Mouse (Mus musculus) small intestine, adult 10 weeks (tissue): ENCODE data around the gene 4930467E23Rik. TPM values are rescaled to one million over a fixed set of nuclear protein-coding genes. Genes with fewer than 3 reads are reported as not detected.

Experiments
- polyA plus RNA-seq: library from polyadenylated mRNA; stranded (reverse); fragments of 350-450 nt; fragmentation: Illumina TruSeq; extraction: RNeasy Lipid Tissue Mini Kit (QIAGEN cat#74804); gene quantifications from one replicate; pipeline ENCODE4 v1.2.3, GENCODE M21; 2014; ENCODE audit warnings: low replicate concordance

The 4930467E23Rik gene
- polyA plus RNA-seq = not detected

GRCm38 (mm10) chr8:19729276-19729675 is at the start of gene 4930467E23Rik:
4930467E23Rik (plus strand) TSS chr8:19729576.

Other genes with a start within 250 kb of the 4930467E23Rik start
- not detected for gene Defb7, start 234.5 kb upstream of the 4930467E23Rik start, polyA plus RNA-seq
- not detected for gene Gm31371, start 173.8 kb downstream of the 4930467E23Rik start, polyA plus RNA-seq